Mouse (Mus musculus): Measurements from ENCODE around the gene Hcn3. TPM values are rescaled to one million over a fixed set of nuclear protein-coding genes. Genes with fewer than 3 reads are reported as not detected.

Hcn3 gene
- polyA plus RNA-seq, 1 experiment from 2014 or later, result 2.2 TPM

GRCm38 (mm10) chr3:89113058-89113457, 46.9 kb downstream of the Hcn3 start:
- Histone ChIP-seq H3K9ac (replicated peaks) (no peak overlapping the region), H3K4me1 (replicated peaks) (no peaks in the 10 kb centered on the region), H3K9me3 (no peaks in the 10 kb centered on the region), H3K4me3 (replicated peaks) (no peak overlapping the region), H3K27me3 (no peaks in the 10 kb centered on the region), H3K4me2 (no peak overlapping the region), H3K27ac (no peak overlapping the region), H3K36me3 (no peaks in the 10 kb centered on the region)
- WGBS, result 89% methylated on average over 4 of the region's 4 CpGs
- ATAC-seq (ENCODE audit: insufficient number of reproducible peaks, insufficient read depth, low FRiP score, low TSS enrichment, low read depth), result no peak

- Histone ChIP-seq H3K4me1 (replicated peaks) (no peaks in the 10 kb centered on the region), H3K4me3 (replicated peaks) (no peak overlapping the region), H3K4me2 (no peak overlapping the region), H3K27me3 (no peaks in the 10 kb centered on the region), H3K27ac (no peak overlapping the region), H3K9ac (replicated peaks) (no peak overlapping the region), H3K36me3 (no peaks in the 10 kb centered on the region), H3K9me3 (no peaks in the 10 kb centered on the region)
- no peak for ATAC-seq (ENCODE audit: insufficient number of reproducible peaks, insufficient read depth, low FRiP score, low TSS enrichment, low read depth)
- WGBS, result 68% methylated on average over 1 of the region's 1 CpGs
Observed at GRCm38 (mm10) chr3:89108146-89108545, 51.9 kb downstream of the Hcn3 start.

- H3K4me2 ChIP-seq, result no peak overlapping the region
- ATAC-seq (ENCODE audit: insufficient number of reproducible peaks, insufficient read depth, low FRiP score, low TSS enrichment, low read depth), result no peak
- H3K27ac ChIP-seq, result no peak overlapping the region
- H3K9me3 ChIP-seq, result no peaks in the 10 kb centered on the region
- WGBS, result 70% methylated on average over 3 of the region's 3 CpGs
- H3K36me3 ChIP-seq, result no peaks in the 10 kb centered on the region
- no peak overlapping the region for H3K9ac ChIP-seq (replicated peaks)
- no peak overlapping the region for H3K4me3 ChIP-seq (replicated peaks)
- H3K27me3 ChIP-seq, result no peaks in the 10 kb centered on the region
- H3K4me1 ChIP-seq (replicated peaks), result no peaks in the 10 kb centered on the region
Observed at GRCm38 (mm10) chr3:89107545-89107944, 52.5 kb downstream of the Hcn3 start.

- ATAC-seq (ENCODE audit: insufficient number of reproducible peaks, insufficient read depth, low FRiP score, low TSS enrichment, low read depth), result no peak
- Histone ChIP-seq H3K27ac (no peak overlapping the region), H3K9me3 (no peaks in the 10 kb centered on the region), H3K27me3 (no peaks in the 10 kb centered on the region), H3K4me1 (replicated peaks) (no peaks in the 10 kb centered on the region), H3K9ac (replicated peaks) (no peak overlapping the region), H3K4me2 (no peak overlapping the region), H3K4me3 (replicated peaks) (no peak overlapping the region), H3K36me3 (no peaks in the 10 kb centered on the region)
Observed at GRCm38 (mm10) chr3:89106881-89107280, 53.1 kb downstream of the Hcn3 start.

- Histone ChIP-seq H3K4me3 (replicated peaks) (no peak overlapping the region), H3K36me3 (peaks cover 15% of the 10 kb centered on the region), H3K9me3 (no peaks in the 10 kb centered on the region), H3K27ac (no peak overlapping the region), H3K27me3 (no peaks in the 10 kb centered on the region), H3K4me1 (replicated peaks) (peaks cover 22% of the 10 kb centered on the region), H3K4me2 (no peak overlapping the region), H3K9ac (replicated peaks) (no peak overlapping the region)
- no peak for ATAC-seq (ENCODE audit: insufficient number of reproducible peaks, insufficient read depth, low FRiP score, low TSS enrichment, low read depth)
- WGBS, result 83% methylated on average over 4 of the region's 4 CpGs
Observed at GRCm38 (mm10) chr3:89103291-89103595, 56.8 kb downstream of the Hcn3 start.

GRCm38 (mm10) chr3:89102495-89103290, 57.3 kb downstream of the Hcn3 start:
- H3K4me2 ChIP-seq, result peak overlapping the region; percentile 92
- peaks cover 21% of the 10 kb centered on the region for H3K36me3 ChIP-seq
- H3K9me3 ChIP-seq, result no peaks in the 10 kb centered on the region
- peak overlapping the region; percentile 76; the same call in 1 of the 2 replicates for H3K4me3 ChIP-seq (replicated peaks)
- peak overlapping the region; percentile 64; the same call in 1 of the 2 replicates for H3K27ac ChIP-seq
- ATAC-seq (ENCODE audit: insufficient number of reproducible peaks, insufficient read depth, low FRiP score, low TSS enrichment, low read depth), result no peak
- peaks cover 22% of the 10 kb centered on the region for H3K4me1 ChIP-seq (replicated peaks)
- no peaks in the 10 kb centered on the region for H3K27me3 ChIP-seq
- no peak overlapping the region for H3K9ac ChIP-seq (replicated peaks)
- 61% methylated on average over 12 of the region's 12 CpGs for WGBS

- WGBS, result under 1% methylated on average over 26 of the region's 26 CpGs
- ATAC-seq (ENCODE audit: insufficient number of reproducible peaks, insufficient read depth, low FRiP score, low TSS enrichment, low read depth), result peak; percentile 98
- peak within 1 kb of the TSS; percentile 73 for H3K9ac ChIP-seq (replicated peaks)
- H3K36me3 ChIP-seq, result peaks cover 28% of the 10 kb centered on the region
- peak within 1 kb of the TSS; percentile 80 for H3K27ac ChIP-seq
- H3K27me3 ChIP-seq, result no peaks in the 10 kb centered on the region
- no peaks in the 10 kb centered on the region for H3K9me3 ChIP-seq
- H3K4me3 ChIP-seq (replicated peaks), result peak within 1 kb of the TSS; percentile 76
- H3K4me1 ChIP-seq (replicated peaks), result peaks cover 22% of the 10 kb centered on the region
- peak within 1 kb of the TSS; percentile 92 for H3K4me2 ChIP-seq
Observed at GRCm38 (mm10) chr3:89101812-89102494, 58.0 kb downstream of the Hcn3 start, which contains the start of gene Fdps. Gene Fdps (minus strand): TSS chr3:89101959.

GRCm38 (mm10) chr3:89101459-89101811, 58.6 kb downstream of the Hcn3 start:
- Histone ChIP-seq H3K4me3 (replicated peaks) (peak overlapping the region; percentile 76), H3K36me3 (peaks cover 33% of the 10 kb centered on the region), H3K4me1 (replicated peaks) (peaks cover 22% of the 10 kb centered on the region), H3K27ac (peak overlapping the region; percentile 80), H3K27me3 (no peaks in the 10 kb centered on the region), H3K9me3 (no peaks in the 10 kb centered on the region), H3K4me2 (peak overlapping the region; percentile 92), H3K9ac (replicated peaks) (peak overlapping the region; percentile 73)
- ATAC-seq (ENCODE audit: insufficient number of reproducible peaks, insufficient read depth, low FRiP score, low TSS enrichment, low read depth), result no peak
- under 1% methylated on average over 19 of the region's 19 CpGs for WGBS

- peaks cover 22% of the 10 kb centered on the region for H3K4me1 ChIP-seq (replicated peaks)
- 47% methylated on average over 7 of the region's 7 CpGs for WGBS
- H3K4me2 ChIP-seq, result peak within 1 kb of the TSS; percentile 92
- peak within 1 kb of the TSS; percentile 76 for H3K4me3 ChIP-seq (replicated peaks)
- no peaks in the 10 kb centered on the region for H3K9me3 ChIP-seq
- peak within 1 kb of the TSS; percentile 73 for H3K9ac ChIP-seq (replicated peaks)
- H3K27me3 ChIP-seq, result no peaks in the 10 kb centered on the region
- peaks cover 40% of the 10 kb centered on the region for H3K36me3 ChIP-seq
- peak within 1 kb of the TSS; percentile 80 for H3K27ac ChIP-seq
- ATAC-seq (ENCODE audit: insufficient number of reproducible peaks, insufficient read depth, low FRiP score, low TSS enrichment, low read depth), result no peak
Observed at GRCm38 (mm10) chr3:89100811-89101210, 59.2 kb downstream of the Hcn3 start, which contains the start of gene Gm43738. Gene Gm43738 (minus strand): TSS chr3:89101099.

Data from limb, embryonic 12.5 days (tissue).